Mouse (Mus musculus): ENCODE data around the gene Eddm3b. TPM values are rescaled to one million over a fixed set of nuclear protein-coding genes. Genes with fewer than 3 reads are reported as not detected.

The Eddm3b gene
- total and polyA plus RNA-seq, 3 experiments, result not detected

GRCm38 (mm10) chr14:51130315-51130940 lies 16.2 kb downstream of the Eddm3b start:
- Histone ChIP-seq H3K79me2 (ENCODE audit: control insufficient read depth, insufficient read depth, low read length, poor library complexity) (peaks cover 7% of the 10 kb centered on the region), H3K4me1 (ENCODE audit: control insufficient read depth in 1 of 2, insufficient read depth in 2 of 2, low read length in 2 of 2) (peaks cover 12 to 36% of the 10 kb centered on the region in 2 experiments), H3K9ac (ENCODE audit: control insufficient read depth, low read depth, low read length, poor library complexity, severe bottlenecking) (peak overlapping the region; percentile 74), H3K9me3 (replicated peaks; ENCODE audit: insufficient read depth, low read length) (no peaks in the 10 kb centered on the region), H3K4me3 (ENCODE audit: control insufficient read depth in 1 of 2, insufficient read depth in 1 of 2, low read depth in 2 of 2, low read length in 2 of 2) (peak overlapping the region; percentile 60 to 75), H3K36me3 (ENCODE audit: control insufficient read depth in 1 of 2, insufficient read depth in 2 of 2, low read length in 2 of 2) (peaks cover 0 to 37% of the 10 kb centered on the region in 2 experiments; a peak in 2 of 4 replicates), H3K27me3 (ENCODE audit: control insufficient read depth in 1 of 2, insufficient read depth in 2 of 2, low read length in 2 of 2) (no peaks in the 10 kb centered on the region), H3K27ac (ENCODE audit: control insufficient read depth, low read depth, low read length) (peak overlapping the region; percentile 97)
- peak; percentile 94 for DNase-seq (ENCODE audit: low read depth, low spot score)
- TF ChIP-seq BHLHE40 (IDR thresholded peaks at IDR 0.05; ENCODE audit: borderline replicate concordance, low read depth, low read length) (peak; percentile 46; the same call in 1 of the 2 replicates), MEF2A (IDR thresholded peaks at IDR 0.05; ENCODE audit: extremely low read depth, insufficient replicate concordance, low read depth, low read length, poor library complexity, severe bottlenecking) (no peak), GATA1 (IDR thresholded peaks at IDR 0.05; ENCODE audit: low read depth, low read length) (peak; percentile 99), TCF12 (IDR thresholded peaks at IDR 0.05; ENCODE audit: low read depth, low read length) (peak; percentile 98), UBTF (IDR thresholded peaks at IDR 0.05; ENCODE audit: borderline replicate concordance, insufficient read depth, low read depth, low read length) (0 out of 2 replicates have a peak, but pooled peaks have one; percentile 68), USF1 (IDR thresholded peaks at IDR 0.05; ENCODE audit: low read depth, low read length) (no peak), MXI1 (IDR thresholded peaks at IDR 0.05; ENCODE audit: low read depth, low read length) (peak; percentile 74; the same call in 1 of the 2 replicates), E2F4 (IDR thresholded peaks at IDR 0.05; ENCODE audit: borderline replicate concordance, low read depth, low read length) (no peak), POLR2AphosphoS5 (IDR thresholded peaks at IDR 0.05; ENCODE audit: borderline replicate concordance, low read depth, low read length) (no peak), TBP (IDR thresholded peaks at IDR 0.05; ENCODE audit: low read depth, low read length) (peak; percentile 94), POLR2A (IDR thresholded peaks at IDR 0.05; ENCODE audit: control insufficient read depth in 1 of 2, insufficient read depth in 1 of 2, low read depth in 1 of 2, low read length in 2 of 2, poor library complexity in 1 of 2) (peak; percentile 40 to 93; a peak in 3 of 4 replicates), RCOR1 (IDR thresholded peaks at IDR 0.05; ENCODE audit: low read depth, low read length) (peak; percentile 69), NELFE (IDR thresholded peaks at IDR 0.05; ENCODE audit: low read depth, low read length) (peak; percentile 77), ZC3H11A (IDR thresholded peaks at IDR 0.05; ENCODE audit: low read depth, low read length) (no peak), MAZ (IDR thresholded peaks at IDR 0.05; ENCODE audit: low read depth, low read length) (no peak), ZNF384 (IDR thresholded peaks at IDR 0.05; ENCODE audit: low read depth, low read length) (peak; percentile 91), CTCF (IDR thresholded peaks at IDR 0.05 in 2 of 3, conservative IDR thresholded peaks at IDR 0.05 in 1 of 3; ENCODE audit: control insufficient read depth in 1 of 3, insufficient read depth in 1 of 3, low read depth in 2 of 3, low read length in 3 of 3, poor library complexity in 1 of 3, severe bottlenecking in 1 of 3) (no peak), GABPA (IDR thresholded peaks at IDR 0.05; ENCODE audit: low read depth, low read length) (no peak), ELF1 (IDR thresholded peaks at IDR 0.05; ENCODE audit: low read depth, low read length) (no peak), ETS1 (IDR thresholded peaks at IDR 0.05; ENCODE audit: low read depth, low read length) (peak; percentile 91), ZMIZ1 (IDR thresholded peaks at IDR 0.05; ENCODE audit: low read depth, low read length) (no peak; the same call in 1 of the 2 replicates), MYB (IDR thresholded peaks at IDR 0.05; ENCODE audit: low read depth, low read length) (peak; percentile 93), CHD1 (IDR thresholded peaks at IDR 0.05; ENCODE audit: low read depth, low read length) (0 out of 2 replicates have a peak, but pooled peaks have one; percentile 18), ZKSCAN1 (IDR thresholded peaks at IDR 0.05; ENCODE audit: low read depth, low read length) (no peak), CHD2 (IDR thresholded peaks at IDR 0.05; ENCODE audit: low read length) (no peak), MAX (IDR thresholded peaks at IDR 0.05; ENCODE audit: low read length) (0 out of 2 replicates have a peak, but pooled peaks have one; percentile 26), MYC (IDR thresholded peaks at IDR 0.05; ENCODE audit: low read depth, low read length) (peak; percentile 81; the same call in 1 of the 2 replicates), RAD21 (IDR thresholded peaks at IDR 0.05; ENCODE audit: low read depth, low read length) (no peak), EP300 (IDR thresholded peaks at IDR 0.05; ENCODE audit: low read depth in 1 of 2, low read length in 2 of 2) (peak; percentile 98 to 99), KAT2A (conservative IDR thresholded peaks at IDR 0.05; ENCODE audit: low read depth, low read length) (no peak), MAFK (IDR thresholded peaks at IDR 0.05; ENCODE audit: borderline replicate concordance, low read depth, low read length) (no peak), NRF1 (IDR thresholded peaks at IDR 0.05; ENCODE audit: insufficient read depth, low read depth, low read length, poor library complexity, severe bottlenecking) (no peak), USF2 (IDR thresholded peaks at IDR 0.05; ENCODE audit: borderline replicate concordance in 1 of 2, insufficient read depth in 1 of 2, low read depth in 1 of 2, low read length in 2 of 2) (no peak), SIN3A (IDR thresholded peaks at IDR 0.05; ENCODE audit: low read length) (peak; percentile 95), POLR2AphosphoS2 (IDR thresholded peaks at IDR 0.05; ENCODE audit: low read length) (peak; percentile 82; the same call in 1 of the 2 replicates), TAL1 (IDR thresholded peaks at IDR 0.05; ENCODE audit: low read length) (peak; percentile 96)

Data from MEL (cell line).